Mouse (Mus musculus): Measurements from ENCODE around the gene Rtn4rl1. TPM values are rescaled to one million over a fixed set of nuclear protein-coding genes. Genes with fewer than 3 reads are reported as not detected.

Gene Rtn4rl1
- polyA plus RNA-seq, 1 experiment: 23.9 TPM

DNA sequence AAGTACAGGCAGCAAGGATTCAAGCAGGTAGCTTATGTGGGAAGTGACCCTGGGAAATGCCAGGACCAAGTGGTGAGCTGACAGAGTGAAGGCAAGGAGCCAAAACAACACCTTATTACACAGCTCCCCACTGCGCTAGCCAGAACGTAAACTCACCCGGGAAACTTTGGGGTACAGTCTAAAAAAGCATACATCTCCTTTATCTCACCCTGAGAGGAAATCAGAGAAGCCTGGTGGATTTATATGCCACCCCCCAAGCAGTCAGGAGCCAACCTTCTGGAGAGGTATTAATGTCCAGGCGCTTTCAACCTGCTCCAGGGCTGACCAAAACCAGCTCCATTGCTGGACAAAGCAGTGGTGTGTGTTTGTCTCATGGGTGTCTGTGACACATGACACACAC lies 10.3 kb downstream of the Rtn4rl1 start:
- peak overlapping the region; percentile 87 for H3K27ac ChIP-seq (ENCODE audit: insufficient read depth, low read length)
- DNase-seq: peak; percentile 54 to 59
- WGBS: 19% methylated on average over 4 of the region's 4 CpGs
- no peak for TF ChIP-seq POLR2A (IDR thresholded peaks at IDR 0.05; ENCODE audit: borderline replicate concordance, insufficient read depth, low read length)
- no peak for TF ChIP-seq CTCF (IDR thresholded peaks at IDR 0.05; ENCODE audit: borderline replicate concordance, insufficient read depth, low read depth, low read length)
- no peaks in the 10 kb centered on the region for H3K27me3 ChIP-seq (ENCODE audit: control insufficient read depth, insufficient read depth, low read length)
- peaks cover 75% of the 10 kb centered on the region for H3K4me1 ChIP-seq (ENCODE audit: control insufficient read depth, insufficient read depth, low read length)
- H3K4me3 ChIP-seq (replicated peaks; ENCODE audit: insufficient read depth, low read depth, low read length): no peak overlapping the region

DNA sequence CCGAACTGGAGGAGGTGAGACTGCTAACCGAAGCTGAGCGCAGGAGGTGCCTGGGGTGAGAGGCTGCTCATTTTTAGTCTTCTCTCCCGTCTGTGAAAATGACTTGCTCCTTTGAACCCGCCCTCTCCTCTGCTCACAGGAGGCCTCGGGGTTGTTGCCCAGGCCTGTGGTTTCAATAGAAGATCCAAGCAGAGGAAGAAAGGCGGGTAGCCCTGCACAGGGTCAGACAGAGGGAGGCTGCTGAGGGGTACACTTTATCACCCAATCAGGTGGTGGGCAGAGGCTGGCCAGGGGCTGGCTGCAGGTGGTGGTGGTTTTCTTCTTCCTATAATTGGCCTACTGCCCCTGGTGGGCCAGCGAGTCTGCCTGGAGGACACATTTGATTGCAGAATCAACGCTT lies 10.9 kb downstream of the Rtn4rl1 start:
- DNase-seq: peak in 1 of 2 experiments; percentile 50
- no peak overlapping the region for H3K4me3 ChIP-seq (replicated peaks; ENCODE audit: insufficient read depth, low read depth, low read length)
- WGBS: 14% methylated on average over 9 of the region's 9 CpGs
- H3K27me3 ChIP-seq (ENCODE audit: control insufficient read depth, insufficient read depth, low read length): no peaks in the 10 kb centered on the region
- H3K4me1 ChIP-seq (ENCODE audit: control insufficient read depth, insufficient read depth, low read length): peaks cover 76% of the 10 kb centered on the region
- peak overlapping the region; percentile 87 for H3K27ac ChIP-seq (ENCODE audit: insufficient read depth, low read length)
- TF ChIP-seq POLR2A (IDR thresholded peaks at IDR 0.05; ENCODE audit: borderline replicate concordance, insufficient read depth, low read length) (no peak), CTCF (IDR thresholded peaks at IDR 0.05; ENCODE audit: borderline replicate concordance, insufficient read depth, low read depth, low read length) (no peak)

DNA sequence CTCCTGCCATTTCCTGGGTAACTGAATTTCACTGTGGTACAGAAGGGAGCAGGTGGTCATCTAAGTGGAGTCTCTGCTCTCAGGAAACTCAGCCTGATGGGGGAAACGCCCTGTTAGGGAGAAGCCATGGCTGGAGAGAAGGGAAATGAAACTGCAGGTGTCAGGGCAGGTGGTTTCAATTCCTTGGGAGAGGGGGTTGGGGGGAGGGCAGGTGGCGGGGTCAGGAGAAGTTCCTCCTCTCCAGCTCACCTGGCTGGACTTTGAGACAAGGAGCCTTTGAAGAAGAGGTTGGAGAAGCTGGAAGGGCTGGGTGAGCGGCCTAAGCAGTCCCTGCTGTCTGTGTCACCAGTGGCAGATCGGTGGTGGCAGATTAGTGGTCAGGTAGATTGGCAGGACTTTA lies 12.8 kb downstream of the Rtn4rl1 start:
- DNase-seq: no peak

DNA sequence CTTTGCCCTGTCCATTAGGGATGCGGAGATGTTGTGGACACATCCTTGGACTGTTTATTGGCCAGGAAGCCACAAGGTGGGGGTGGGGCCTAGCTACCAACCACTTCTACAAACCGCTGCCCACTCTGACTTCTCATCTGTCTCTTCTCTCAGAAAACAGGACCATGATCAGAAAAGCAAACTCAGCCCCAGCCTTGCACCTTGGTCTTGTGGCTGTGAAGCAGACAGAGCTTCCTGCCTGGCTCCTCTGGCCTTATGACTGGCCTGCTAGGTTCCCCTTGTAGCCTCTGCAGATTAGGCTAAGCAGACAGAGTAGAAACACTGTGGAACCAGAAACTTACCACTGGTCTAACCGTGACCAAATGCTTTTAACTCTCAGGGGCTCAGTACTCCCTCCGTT lies 15.8 kb downstream of the Rtn4rl1 start:
- DNase-seq: peak in 1 of 2 experiments; percentile 16
- Histone ChIP-seq H3K4me1 (ENCODE audit: control insufficient read depth, insufficient read depth, low read length) (peaks cover 65% of the 10 kb centered on the region), H3K4me3 (replicated peaks; ENCODE audit: insufficient read depth, low read depth, low read length) (no peak overlapping the region), H3K27me3 (ENCODE audit: control insufficient read depth, insufficient read depth, low read length) (no peaks in the 10 kb centered on the region), H3K27ac (ENCODE audit: insufficient read depth, low read length) (peak overlapping the region; percentile 10; the same call in 1 of the 2 replicates)
- 72% methylated on average over 4 of the region's 4 CpGs for WGBS
- no peak for TF ChIP-seq POLR2A (IDR thresholded peaks at IDR 0.05; ENCODE audit: borderline replicate concordance, insufficient read depth, low read length)
- no peak for TF ChIP-seq CTCF (IDR thresholded peaks at IDR 0.05; ENCODE audit: borderline replicate concordance, insufficient read depth, low read depth, low read length)

More for the DNA sequence above, 12.8 kb downstream of the Rtn4rl1 start:
- Histone ChIP-seq H3K4me3 (replicated peaks; ENCODE audit: insufficient read depth, low read depth, low read length) (no peak overlapping the region), H3K27ac (ENCODE audit: insufficient read depth, low read length) (peak overlapping the region; percentile 74), H3K4me1 (ENCODE audit: control insufficient read depth, insufficient read depth, low read length) (peaks cover 73% of the 10 kb centered on the region), H3K27me3 (ENCODE audit: control insufficient read depth, insufficient read depth, low read length) (no peaks in the 10 kb centered on the region)
- 45% methylated on average over 4 of the region's 4 CpGs for WGBS
- TF ChIP-seq POLR2A (IDR thresholded peaks at IDR 0.05; ENCODE audit: borderline replicate concordance, insufficient read depth, low read length) (no peak), CTCF (IDR thresholded peaks at IDR 0.05; ENCODE audit: borderline replicate concordance, insufficient read depth, low read depth, low read length) (no peak)

DNA sequence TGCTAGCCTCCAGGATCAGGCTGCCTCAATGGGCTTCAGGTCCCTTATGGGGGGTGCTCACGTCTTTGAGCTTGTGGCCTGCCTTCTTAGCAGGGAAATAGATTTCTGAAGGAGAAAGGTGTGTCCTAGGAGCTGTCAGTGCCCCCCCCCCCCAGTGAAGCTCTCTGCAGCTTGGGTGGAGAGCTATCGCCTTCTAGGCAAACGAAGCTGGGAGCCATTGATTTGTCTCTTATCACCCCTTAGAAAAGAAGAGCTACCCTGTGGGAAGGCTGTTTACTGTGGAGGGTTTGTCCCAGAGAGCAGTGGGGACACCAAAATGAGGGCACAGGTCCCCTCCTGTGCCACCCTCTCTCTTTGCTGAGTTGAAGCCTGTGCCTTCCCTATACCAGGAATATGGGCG lies 16.5 kb downstream of the Rtn4rl1 start:
- TF ChIP-seq POLR2A (IDR thresholded peaks at IDR 0.05; ENCODE audit: borderline replicate concordance, insufficient read depth, low read length) (no peak), CTCF (IDR thresholded peaks at IDR 0.05; ENCODE audit: borderline replicate concordance, insufficient read depth, low read depth, low read length) (no peak)
- WGBS: 78% methylated on average over 4 of the region's 4 CpGs
- peak overlapping the region; percentile 10 for H3K27ac ChIP-seq (ENCODE audit: insufficient read depth, low read length)
- peaks cover 62% of the 10 kb centered on the region for H3K4me1 ChIP-seq (ENCODE audit: control insufficient read depth, insufficient read depth, low read length)
- H3K27me3 ChIP-seq (ENCODE audit: control insufficient read depth, insufficient read depth, low read length): no peaks in the 10 kb centered on the region
- H3K4me3 ChIP-seq (replicated peaks; ENCODE audit: insufficient read depth, low read depth, low read length): no peak overlapping the region
- DNase-seq: no peak

DNA sequence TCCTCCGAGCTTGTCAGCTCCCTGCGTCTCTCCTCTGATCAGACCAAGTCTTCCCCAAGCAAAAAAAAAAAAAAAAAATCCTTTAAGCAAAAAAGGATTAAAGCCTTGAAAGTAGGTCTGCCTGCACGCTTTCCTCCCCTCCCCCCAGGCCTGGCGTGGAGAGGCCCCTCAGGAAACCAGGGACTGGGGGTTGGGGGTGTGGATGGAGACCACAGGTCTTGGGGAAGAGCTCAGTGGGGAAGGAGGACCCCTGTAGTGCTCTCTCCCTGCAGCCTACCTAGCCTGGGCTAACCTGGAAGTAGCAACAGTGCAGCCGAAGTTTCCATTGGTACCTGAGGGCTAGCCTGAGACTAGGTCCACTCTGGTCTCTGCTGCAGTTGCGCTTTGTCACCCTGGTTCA lies 17.2 kb downstream of the Rtn4rl1 start:
- TF ChIP-seq POLR2A (IDR thresholded peaks at IDR 0.05; ENCODE audit: borderline replicate concordance, insufficient read depth, low read length) (no peak), CTCF (IDR thresholded peaks at IDR 0.05; ENCODE audit: borderline replicate concordance, insufficient read depth, low read depth, low read length) (no peak)
- H3K27ac ChIP-seq (ENCODE audit: insufficient read depth, low read length): peak overlapping the region; percentile 39; the same call in 1 of the 2 replicates
- no peak overlapping the region for H3K4me3 ChIP-seq (replicated peaks; ENCODE audit: insufficient read depth, low read depth, low read length)
- no peak for DNase-seq
- H3K27me3 ChIP-seq (ENCODE audit: control insufficient read depth, insufficient read depth, low read length): no peaks in the 10 kb centered on the region
- WGBS: 85% methylated on average over 6 of the region's 6 CpGs
- H3K4me1 ChIP-seq (ENCODE audit: control insufficient read depth, insufficient read depth, low read length): peaks cover 62% of the 10 kb centered on the region

DNA sequence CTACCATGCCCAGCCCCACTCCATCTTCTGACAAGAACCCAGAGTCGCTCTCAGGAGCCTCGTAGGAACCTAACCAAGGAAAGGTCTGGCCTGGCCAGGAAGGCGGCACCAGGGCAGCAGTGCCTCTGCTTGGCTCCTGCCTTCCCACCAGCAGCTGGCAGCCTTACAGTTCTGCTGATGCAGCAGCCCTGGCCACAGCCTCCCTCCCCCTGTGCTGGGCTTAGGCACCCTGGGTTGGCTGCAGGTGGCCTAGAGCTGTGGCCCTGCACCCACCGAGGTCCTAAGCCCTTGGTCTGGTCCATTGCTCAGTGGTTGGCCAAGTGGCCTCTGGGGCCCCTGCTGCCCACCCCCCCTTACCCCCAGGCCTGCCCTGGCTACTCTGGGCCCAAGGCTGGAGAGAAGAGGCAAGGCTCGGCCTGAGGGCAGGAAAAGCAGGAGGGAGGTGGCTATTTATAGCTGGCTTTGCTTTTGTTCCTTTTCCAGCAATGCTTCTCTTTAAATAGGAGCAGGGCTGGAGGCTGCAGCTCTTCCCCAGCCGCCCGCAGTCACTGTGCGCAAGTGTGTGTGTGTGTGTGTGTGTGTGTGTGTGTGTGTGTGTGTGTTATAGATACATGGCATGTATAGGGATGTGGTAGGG lies 18.6 kb downstream of the Rtn4rl1 start:
- no peaks in the 10 kb centered on the region for H3K27me3 ChIP-seq (ENCODE audit: control insufficient read depth, insufficient read depth, low read length)
- DNase-seq: peak; percentile 74 to 81
- WGBS: 22% methylated on average over 8 of the region's 8 CpGs
- no peak overlapping the region for H3K4me3 ChIP-seq (replicated peaks; ENCODE audit: insufficient read depth, low read depth, low read length)
- no peak for TF ChIP-seq CTCF (IDR thresholded peaks at IDR 0.05; ENCODE audit: borderline replicate concordance, insufficient read depth, low read depth, low read length)
- TF ChIP-seq POLR2A (IDR thresholded peaks at IDR 0.05; ENCODE audit: borderline replicate concordance, insufficient read depth, low read length): peak; percentile 18; the same call in 1 of the 2 replicates
- H3K4me1 ChIP-seq (ENCODE audit: control insufficient read depth, insufficient read depth, low read length): peaks cover 61% of the 10 kb centered on the region
- H3K27ac ChIP-seq (ENCODE audit: insufficient read depth, low read length): peak overlapping the region; percentile 95

DNA sequence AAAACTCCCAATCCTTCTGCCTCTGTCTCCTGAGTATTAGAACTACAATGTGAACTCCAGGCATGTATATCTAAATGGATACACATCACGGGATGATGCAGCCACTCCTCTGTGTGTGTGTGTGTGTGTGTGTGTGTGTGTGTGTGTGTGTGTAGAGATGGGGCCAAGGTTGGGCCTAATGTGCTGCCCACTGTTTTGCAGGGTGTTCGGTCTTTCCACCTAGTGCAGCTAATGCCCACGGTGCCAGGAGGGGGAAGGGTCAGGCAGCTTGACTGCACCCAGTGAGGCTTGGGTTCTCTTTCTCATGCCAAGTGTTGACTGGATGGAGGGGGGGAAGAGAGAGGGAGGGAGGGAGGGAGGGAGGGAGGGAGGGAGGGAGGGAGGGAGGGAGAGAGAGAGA lies 19.3 kb downstream of the Rtn4rl1 start:
- no peak for TF ChIP-seq CTCF (IDR thresholded peaks at IDR 0.05; ENCODE audit: borderline replicate concordance, insufficient read depth, low read depth, low read length)
- no peak for TF ChIP-seq POLR2A (IDR thresholded peaks at IDR 0.05; ENCODE audit: borderline replicate concordance, insufficient read depth, low read length)
- Histone ChIP-seq H3K4me1 (ENCODE audit: control insufficient read depth, insufficient read depth, low read length) (peaks cover 58% of the 10 kb centered on the region), H3K27me3 (ENCODE audit: control insufficient read depth, insufficient read depth, low read length) (no peaks in the 10 kb centered on the region), H3K27ac (ENCODE audit: insufficient read depth, low read length) (peak overlapping the region; percentile 95), H3K4me3 (replicated peaks; ENCODE audit: insufficient read depth, low read depth, low read length) (peak overlapping the region; percentile 25)
- peak; percentile 64 to 66 for DNase-seq
- WGBS: 10% methylated on average over 3 of the region's 3 CpGs

Measured in cerebellum, adult 2 months (tissue).